Mouse (Mus musculus): Measurements from ENCODE around the gene Ctsk.

GRCm38 (mm10) chr3:95486421-95486820, 12.6 kb upstream of the Ctsk start:
- TF ChIP-seq GATA1 (IDR thresholded peaks at IDR 0.05; ENCODE audit: borderline replicate concordance, low read length) (no peak), FLI1 (IDR thresholded peaks at IDR 0.05; ENCODE audit: low read length) (no peak)

All from megakaryocyte, embryonic 14.5 days (primary cell).